Mouse (Mus musculus): ENCODE data around the gene Dhps. TPM values are rescaled to one million over a fixed set of nuclear protein-coding genes. Genes with fewer than 3 reads are reported as not detected.

Gene Dhps
- total RNA-seq (2023), result 10 to 100 TPM; 35.8 to 38.4 TPM

GRCm38 (mm10) chr8:85071514-85072281, at the start of gene Dhps:
Dhps (plus strand) TSS chr8:85071757.

GRCm38 (mm10) chr8:85025098-85025932, 46.2 kb upstream of the Dhps start, which contains the start of gene Asna1:
Asna1 (minus strand) TSS chr8:85025281.

GRCm38 (mm10) chr8:85026670-85027515, 44.7 kb upstream of the Dhps start, which contains the start of gene Trir:
Trir (plus strand) TSS chr8:85026823.

GRCm38 (mm10) chr8:85036718-85037365, 34.7 kb upstream of the Dhps start, which contains the start of gene Tnpo2:
Tnpo2 (plus strand) TSS chr8:85036915.

GRCm38 (mm10) chr8:85059879-85060616, 11.5 kb upstream of the Dhps start, which contains the start of gene Fbxw9:
Fbxw9 (plus strand) TSS chr8:85060055.

GRCm38 (mm10) chr8:85067982-85068381, 3.6 kb upstream of the Dhps start, which contains the start of gene Gm5741:
Gm5741 (minus strand) TSS chr8:85067982.

GRCm38 (mm10) chr8:85080532-85081215, 9.1 kb downstream of the Dhps start, which contains the start of gene Wdr83os:
Wdr83os (plus strand) TSS chr8:85080740.

GRCm38 (mm10) chr8:85081216-85081555, 9.6 kb downstream of the Dhps start, which contains the start of gene Wdr83:
Wdr83 (minus strand) TSS chr8:85081306.

GRCm38 (mm10) chr8:85083108-85083813, 11.7 kb downstream of the Dhps start, which contains the start of gene Man2b1:
Man2b1 (plus strand) TSS chr8:85083270.

GRCm38 (mm10) chr8:85122995-85123394, 51.4 kb downstream of the Dhps start, which contains the start of gene Zfp791:
Zfp791 (minus strand) TSS chr8:85123095.

Other genes with a start within 250 kb of the Dhps start
- gene Dand5, start 248.9 kb upstream of the Dhps start, total RNA-seq (2023), result 1 to 10 TPM; 1.2 to 1.9 TPM
- 1 to 10 TPM; 6.7 to 9.4 TPM for gene Gadd45gip1, start 240.2 kb upstream of the Dhps start, total RNA-seq (2023)
- 10 to 100 TPM; 45.1 to 61.6 TPM for gene Rad23a, start 231.1 kb upstream of the Dhps start, total RNA-seq (2023)
- gene Calr, start 224.8 kb upstream of the Dhps start, total RNA-seq (2023), result 100 to 1,000 TPM; 331 to 384 TPM
- gene Farsa, start 214.8 kb upstream of the Dhps start, total RNA-seq (2023), result 10 to 100 TPM; 27.1 to 36.2 TPM
- 10 to 100 TPM; 14.8 to 20.6 TPM for gene Syce2, start 199.6 kb upstream of the Dhps start, total RNA-seq (2023)
- 10 to 100 TPM in 1 of 2 experiments, 1 to 10 TPM in 1; 9.6 to 11.3 TPM for gene Gcdh, start 177.8 kb upstream of the Dhps start, total RNA-seq (2023)
- gene Klf1, start 169.8 kb upstream of the Dhps start, total RNA-seq (2023), result 10 to 100 TPM; 21.1 to 28.8 TPM
- gene Dnase2a, start 163.2 kb upstream of the Dhps start, total RNA-seq (2023), result 10 to 100 TPM; 20.0 to 24.8 TPM
- not detected for gene Mast1, start 134.4 kb upstream of the Dhps start, total RNA-seq (2023)
- not detected for gene Rtbdn, start 124.8 kb upstream of the Dhps start, total RNA-seq (2023)
- gene Gm49661, start 102.3 kb upstream of the Dhps start, total RNA-seq (2023), result not detected
- 100 to 1,000 TPM; 117 to 203 TPM for gene Prdx2, start 102.2 kb upstream of the Dhps start, total RNA-seq (2023)
- 10 to 100 TPM; 35.2 to 37.9 TPM for gene Rnaseh2a, start 102.0 kb upstream of the Dhps start, total RNA-seq (2023)
- 1,000 to 10,000 TPM; 1,182 to 1,374 TPM for gene Junb, start 93.0 kb upstream of the Dhps start, total RNA-seq (2023)
- gene Hook2, start 81.2 kb upstream of the Dhps start, total RNA-seq (2023), result 1 to 10 TPM in 1 of 2 experiments, under 1 TPM in 1; 0.83 to 1.1 TPM
- gene Best2, start 57.2 kb upstream of the Dhps start, total RNA-seq (2023), result not detected
- 10 to 100 TPM; 56.3 to 62.0 TPM for gene Asna1, start 46.5 kb upstream of the Dhps start, total RNA-seq (2023)
- gene Trir, start 44.9 kb upstream of the Dhps start, total RNA-seq (2023), result 100 to 1,000 TPM; 154 TPM
- gene Tnpo2, start 34.8 kb upstream of the Dhps start, total RNA-seq (2023), result 10 to 100 TPM; 34.3 to 53.0 TPM
- gene Fbxw9, start 11.7 kb upstream of the Dhps start, total RNA-seq (2023), result 1 to 10 TPM; 4.8 to 6.4 TPM
- gene Gm5741, start 3.8 kb upstream of the Dhps start, total RNA-seq (2023), result not detected
- gene Wdr83os, start 9.0 kb downstream of the Dhps start, total RNA-seq (2023), result 10 to 100 TPM; 36.7 TPM
- 10 to 100 TPM; 12.1 to 19.5 TPM for gene Wdr83, start 9.5 kb downstream of the Dhps start, total RNA-seq (2023)
- gene Man2b1, start 11.5 kb downstream of the Dhps start, total RNA-seq (2023), result 100 to 1,000 TPM; 291 to 306 TPM
- not detected for gene Zfp791, start 51.3 kb downstream of the Dhps start, total RNA-seq (2023)
- not detected for gene Cks1brt, start 80.2 kb downstream of the Dhps start, total RNA-seq (2023)
- not detected for gene Olfr371, start 154.2 kb downstream of the Dhps start, total RNA-seq (2023)
- gene Orc6, start 227.9 kb downstream of the Dhps start, total RNA-seq (2023), result 10 to 100 TPM; 34.6 to 37.2 TPM
- 10 to 100 TPM; 79.6 to 80.3 TPM for gene Vps35, start 228.0 kb downstream of the Dhps start, total RNA-seq (2023)